Mouse (Mus musculus) olfactory bulb, adult 2 months (tissue): Measurements from ENCODE around the gene Cox18.

Source experiments
- CTCF ChIP-seq: fragments of 200-500 bp; IDR thresholded peaks from 2 replicates; pipeline ENCODE4 v1.5.1; 2012; ENCODE audit warnings: low read depth, mild to moderate bottlenecking, low read length, moderate library complexity; ENCODE audit not compliant: insufficient read depth
- POLR2A ChIP-seq: fragments of 200-500 bp; IDR thresholded peaks from 2 replicates; pipeline ENCODE4 v1.6.1; 2012; ENCODE audit warnings: mild to moderate bottlenecking, low read depth, low read length, moderate library complexity; ENCODE audit not compliant: insufficient read depth

DNA sequence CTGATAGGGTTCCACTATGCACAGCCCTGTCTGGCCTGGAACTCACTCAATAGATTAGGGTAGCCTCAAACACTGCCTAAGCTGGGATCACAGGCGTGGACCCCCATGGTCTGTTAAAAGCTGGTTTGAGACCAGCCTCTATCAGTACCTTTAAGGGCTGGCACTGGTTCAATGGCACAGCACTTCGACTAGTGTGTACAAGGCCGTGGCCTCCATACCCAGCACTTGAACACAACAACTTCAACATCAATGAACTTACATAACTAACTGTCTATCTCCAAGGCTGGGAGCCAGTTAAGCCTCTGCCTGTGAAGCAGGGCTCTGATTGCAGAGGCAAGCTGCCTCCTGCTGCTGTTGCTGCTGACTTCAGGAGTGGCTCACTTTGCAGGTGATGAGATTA lies 6.0 kb downstream of the Cox18 start:
- TF ChIP-seq CTCF, result no peak
- TF ChIP-seq POLR2A, result no peak
